Mouse (Mus musculus) spleen, adult 2 months (tissue): Measurements from ENCODE around the gene Rtl10.

Experiments
- CTCF ChIP-seq: fragments of 200-500 bp; IDR thresholded peaks from 2 replicates; pipeline ENCODE4 v1.5.1; 2011; ENCODE audit warnings: mild to moderate bottlenecking, inconsistent platforms; ENCODE audit not compliant: insufficient read depth, insufficient read length, insufficient replicate concordance; ENCODE audit errors: extremely low read depth
- POLR2A ChIP-seq: fragments of 200-500 bp; IDR thresholded peaks from 2 replicates; pipeline ENCODE4 v1.6.1; 2011; ENCODE audit warnings: low read depth, low read length, inconsistent platforms

DNA sequence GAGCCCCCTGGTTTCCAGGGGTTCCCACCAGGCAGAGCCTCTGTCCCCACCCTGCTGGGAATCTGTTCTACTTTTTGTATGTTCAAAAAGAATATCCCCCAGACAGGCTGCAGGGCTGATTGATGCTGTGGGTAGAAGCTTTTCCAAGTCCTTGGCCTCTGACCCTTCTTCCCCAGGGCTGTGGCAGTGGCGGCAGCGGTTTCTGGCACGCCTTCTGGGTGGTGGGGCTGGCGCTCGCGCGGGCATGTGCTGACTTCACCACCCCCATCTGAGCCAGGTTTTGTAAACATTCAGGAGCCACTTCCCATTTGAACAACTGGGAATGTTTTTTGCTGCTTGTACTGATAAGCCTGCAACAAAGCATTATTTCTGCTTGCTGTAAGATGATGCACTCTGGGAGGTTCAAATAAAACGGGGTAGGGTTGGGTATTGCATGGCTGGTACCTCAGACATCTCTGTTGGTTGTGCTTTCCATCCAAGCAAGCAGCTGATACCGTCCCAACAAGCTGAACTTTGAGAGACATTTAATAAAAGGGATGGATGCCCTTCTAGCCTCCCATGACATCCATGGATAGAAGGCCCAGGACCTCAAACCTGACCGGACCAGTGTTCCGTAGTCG is 39.3 kb upstream of the Rtl10 start:
- no peak for TF ChIP-seq CTCF
- no peak for TF ChIP-seq POLR2A
